ENCODE assay signal across 17 mouse cellular contexts in genomic region chr17:57230728-57231125, GRCm38 (mm10). TPM values are rescaled to one million over a fixed set of nuclear protein-coding genes. Genes with fewer than 3 reads are reported as not detected.
DNase-seq lines count a peak whose midpoint lies in the region; ATAC-seq and TF ChIP-seq lines count a peak whose summit lies in the region.
"Had no signal": no experiment of that assay in that cellular context is flagged by ENCODE, and none has a peak within 500 bp of the region (broad histone marks: within the 10 kb centered on the region; RNA-seq: fewer than 3 reads in every experiment).

No protein-coding gene starts in this region.

- TF ChIP-seq CTCF in forebrain, postnatal 0 days (IDR thresholded peaks at IDR 0.05; ENCODE audit: low read depth): no peak

- peaks cover 7% of the 10 kb centered on the region; the same call in 1 of the 2 replicates for H3K36me3 ChIP-seq in lung, embryonic 16.5 days (ENCODE audit: control insufficient read depth, insufficient read depth, low read length)
- no peaks in the 10 kb centered on the region for H3K36me3 ChIP-seq in forebrain, postnatal 0 days (ENCODE audit: insufficient read depth)

- H3K4me3 ChIP-seq in lung, embryonic 16.5 days (ENCODE audit: low read length): no peak overlapping the region
- no peak overlapping the region for H3K4me3 ChIP-seq in forebrain, postnatal 0 days (ENCODE audit: low read depth, low read length)
- H3K4me3 ChIP-seq: heart, embryonic 15.5 days; layer of hippocampus, adult 2 months; limb, embryonic 12.5 days had no signal

- intact Hi-C loops in heart, postnatal 10 days (cut with DNase I): no loop called here

- peak; percentile 94 for DNase-seq in heart, adult 11 months
- DNase-seq in heart, postnatal 10 days: no peak
- peak; percentile 61 for DNase-seq in 416B (ENCODE audit: low read depth)
- peak; percentile 69 for DNase-seq in kidney, adult 9 months
- no peak for DNase-seq in forebrain, postnatal 0 days
- DNase-seq in c-Kit-positive CD71-positive TER-119-positive erythroid progenitor cells, embryonic 14.5 days (ENCODE audit: low spot score): no peak
- DNase-seq in thymus, postnatal 36 days: no peak
- DNase-seq: cerebellum, postnatal 36 days; spleen, adult 18-20 months had no signal

- peaks cover 11% of the 10 kb centered on the region; the same call in 1 of the 2 replicates for H3K4me1 ChIP-seq in lung, embryonic 16.5 days (replicated peaks; ENCODE audit: control insufficient read depth, insufficient read depth, low read length)
- no peaks in the 10 kb centered on the region for H3K4me1 ChIP-seq in forebrain, postnatal 0 days (ENCODE audit: insufficient read depth)
- H3K4me1 ChIP-seq: heart, embryonic 15.5 days; limb, embryonic 12.5 days had no signal

- 29% methylated on average over 6 of the region's 6 CpGs for WGBS in lung, embryonic 16.5 days
- 68% methylated on average over 6 of the region's 6 CpGs for WGBS in forebrain, postnatal 0 days

- no peak overlapping the region for H3K9ac ChIP-seq in lung, embryonic 16.5 days (ENCODE audit: low read length)
- H3K9ac ChIP-seq in forebrain, postnatal 0 days: no peak overlapping the region
- H3K9ac ChIP-seq: heart, embryonic 15.5 days; limb, embryonic 12.5 days had no signal

- no peaks in the 10 kb centered on the region for H3K9me3 ChIP-seq in lung, embryonic 16.5 days (ENCODE audit: control insufficient read depth, low read length)
- H3K9me3 ChIP-seq in forebrain, postnatal 0 days (ENCODE audit: low read length): no peaks in the 10 kb centered on the region
- H3K9me3 ChIP-seq: heart, embryonic 15.5 days; limb, embryonic 12.5 days had no signal

- H3K27me3 ChIP-seq in lung, embryonic 16.5 days (ENCODE audit: control insufficient read depth, insufficient read depth, low read depth, low read length): no peaks in the 10 kb centered on the region
- H3K27me3 ChIP-seq in forebrain, postnatal 0 days (ENCODE audit: insufficient read depth, low read length): no peaks in the 10 kb centered on the region
- H3K27me3 ChIP-seq: CH12.LX had no signal

- peak; percentile 61 for ATAC-seq in lung, embryonic 16.5 days (ENCODE audit: low read depth)
- no peak for ATAC-seq in forebrain, postnatal 0 days
- ATAC-seq: midbrain, embryonic 16.5 days had no signal

- H3K27ac ChIP-seq in lung, embryonic 16.5 days (ENCODE audit: low read length): no peak overlapping the region; the same call in 1 of the 2 replicates
- no peak overlapping the region for H3K27ac ChIP-seq in forebrain, postnatal 0 days (ENCODE audit: low read depth, low read length)
- H3K27ac ChIP-seq: heart, embryonic 15.5 days; layer of hippocampus, adult 2 months; limb, embryonic 12.5 days had no signal

- no peak overlapping the region for H3K4me2 ChIP-seq in lung, embryonic 16.5 days (ENCODE audit: low read depth, low read length)
- no peak overlapping the region for H3K4me2 ChIP-seq in forebrain, postnatal 0 days (ENCODE audit: low read depth)
- H3K4me2 ChIP-seq: heart, embryonic 15.5 days; limb, embryonic 12.5 days had no signal

RNA-seq across cellular contexts. Expression of gene C3, which starts 2.8 kb away (rescaled TPM):
- 10 to 100 TPM; 42.3 to 66.3 TPM for total RNA-seq in heart, postnatal 10 days (2021)
- polyA plus RNA-seq in lung, embryonic 16.5 days (2015; fragmentation: Nextera tagmentation; extraction: Ambion mirVana): 3.2 and 8.4 TPM in 2 replicates
- 1.3 and 1.4 TPM in 2 replicates for total RNA-seq in forebrain, postnatal 0 days (2014; rRNA removed)
- 0.77 and 1.2 TPM in 2 replicates for polyA plus RNA-seq in forebrain, postnatal 0 days (2015; fragmentation: Nextera tagmentation; extraction: Ambion mirVana)

RNA-seq across cellular contexts. Expression of gene Gpr108, which starts 17.5 kb away (rescaled TPM):
- 10 to 100 TPM; 26.5 TPM for total RNA-seq in heart, postnatal 10 days (2021)
- polyA plus RNA-seq in lung, embryonic 16.5 days (2015; fragmentation: Nextera tagmentation; extraction: Ambion mirVana): 41.0 and 44.2 TPM in 2 replicates
- total RNA-seq in forebrain, postnatal 0 days (2014; rRNA removed): 15.7 and 18.6 TPM in 2 replicates
- 16.9 and 17.5 TPM in 2 replicates for polyA plus RNA-seq in forebrain, postnatal 0 days (2015; fragmentation: Nextera tagmentation; extraction: Ambion mirVana)

RNA-seq across cellular contexts. Expression of gene Trip10, which starts 18.5 kb away (rescaled TPM):
- 10 to 100 TPM; 57.8 to 72.1 TPM for total RNA-seq in heart, postnatal 10 days (2021)
- polyA plus RNA-seq in lung, embryonic 16.5 days (2015; fragmentation: Nextera tagmentation; extraction: Ambion mirVana): 53.1 and 54.1 TPM in 2 replicates
- total RNA-seq in forebrain, postnatal 0 days (2014; rRNA removed): 3.2 and 3.5 TPM in 2 replicates
- 5.2 and 6.0 TPM in 2 replicates for polyA plus RNA-seq in forebrain, postnatal 0 days (2015; fragmentation: Nextera tagmentation; extraction: Ambion mirVana)

RNA-seq across cellular contexts. Expression of gene Tnfsf14, which starts 36.8 kb away (rescaled TPM):
- total RNA-seq in heart, postnatal 10 days (2021): not detected
- 0.26 and 0.29 TPM in 2 replicates for polyA plus RNA-seq in lung, embryonic 16.5 days (2015; fragmentation: Nextera tagmentation; extraction: Ambion mirVana)
- not detected in 2 replicates for total RNA-seq in forebrain, postnatal 0 days (2014; rRNA removed)
- not detected in 2 replicates for polyA plus RNA-seq in forebrain, postnatal 0 days (2015; fragmentation: Nextera tagmentation; extraction: Ambion mirVana)
- total RNA-seq: layer of hippocampus, adult 2 months had no signal
- polyA plus RNA-seq: frontal cortex, adult 2 months; heart, embryonic 15.5 days; hindbrain, embryonic 16.5 days; midbrain, embryonic 16.5 days had no signal

RNA-seq across cellular contexts. Expression of gene Vav1, which starts 48.2 kb away (rescaled TPM):
- total RNA-seq in heart, postnatal 10 days (2021): 1 to 10 TPM; 1.4 to 2.3 TPM
- polyA plus RNA-seq in lung, embryonic 16.5 days (2015; fragmentation: Nextera tagmentation; extraction: Ambion mirVana): 3.9 and 6.4 TPM in 2 replicates
- 2.2 and 2.5 TPM in 2 replicates for total RNA-seq in forebrain, postnatal 0 days (2014; rRNA removed)
- polyA plus RNA-seq in forebrain, postnatal 0 days (2015; fragmentation: Nextera tagmentation; extraction: Ambion mirVana): 1.6 and 1.8 TPM in 2 replicates

Comparison
In these comparisons a context has a peak if more than half of its experiments do, and no peak if none do; other contexts are left out.
1. DNase-seq: peak in heart, adult 11 months (single experiment), 416B (single experiment) and kidney, adult 9 months (single experiment); none in heart, postnatal 10 days (0 of 2), forebrain, postnatal 0 days (single experiment), c-Kit-positive CD71-positive TER-119-positive erythroid progenitor cells, embryonic 14.5 days (single experiment) and thymus, postnatal 36 days (0 of 2).
2. RNA of gene C3, which starts 2.8 kb away (total RNA-seq): 42.3 to 66.3 TPM in heart, postnatal 10 days; 1.3 to 1.4 TPM in forebrain, postnatal 0 days; every median in the first group is over 10 times any median in the second.
3. RNA of gene Trip10, which starts 18.5 kb away (total RNA-seq): 57.8 to 72.1 TPM in heart, postnatal 10 days; 3.2 to 3.5 TPM in forebrain, postnatal 0 days; every median in the first group is over 10 times any median in the second.